Mouse (Mus musculus) MN1 (cell line): ENCODE results near the gene Slc22a18.

Experiments
- DNase-seq: peaks from one replicate; pipeline ENCODE4 v3.0.0-alpha.2; 2016; ENCODE audit warnings: low spot score

The Slc22a18 gene

GRCm38 (mm10) chr7:143473347-143474101 is at the start of gene Slc22a18:
Gene Slc22a18, plus strand, starts transcription at chr7:143473736.
- no peak for DNase-seq

GRCm38 (mm10) chr7:143428142-143428813 is 45.3 kb upstream of the Slc22a18 start:
- DNase-seq = peak; percentile 33

GRCm38 (mm10) chr7:143428814-143429499 is 44.6 kb upstream of the Slc22a18 start:
- no peak for DNase-seq

- DNase-seq = no peak
Measured at GRCm38 (mm10) chr7:143432631-143433030, 40.9 kb upstream of the Slc22a18 start.

GRCm38 (mm10) chr7:143433331-143433730 is 40.2 kb upstream of the Slc22a18 start:
- DNase-seq = peak; percentile 10

- DNase-seq = no peak
Measured at GRCm38 (mm10) chr7:143437231-143437893, 36.2 kb upstream of the Slc22a18 start.

- DNase-seq = no peak
Measured at GRCm38 (mm10) chr7:143437894-143438581, 35.5 kb upstream of the Slc22a18 start.

GRCm38 (mm10) chr7:143438965-143439364 is 34.6 kb upstream of the Slc22a18 start:
- DNase-seq = no peak

- no peak for DNase-seq
Measured at GRCm38 (mm10) chr7:143444580-143444954, 29.0 kb upstream of the Slc22a18 start.

- no peak for DNase-seq
Measured at GRCm38 (mm10) chr7:143444955-143445648, 28.4 kb upstream of the Slc22a18 start.

- no peak for DNase-seq
Measured at GRCm38 (mm10) chr7:143445651-143446460, 27.7 kb upstream of the Slc22a18 start.

- no peak for DNase-seq
Measured at GRCm38 (mm10) chr7:143447130-143447529, 26.4 kb upstream of the Slc22a18 start.

GRCm38 (mm10) chr7:143458963-143459331 is 14.6 kb upstream of the Slc22a18 start:
- DNase-seq = no peak

- DNase-seq = no peak
Measured at GRCm38 (mm10) chr7:143459332-143460211, 14.0 kb upstream of the Slc22a18 start.

- no peak for DNase-seq
Measured at GRCm38 (mm10) chr7:143460217-143460834, 13.2 kb upstream of the Slc22a18 start.

- no peak for DNase-seq
Measured at GRCm38 (mm10) chr7:143460874-143461273, 12.7 kb upstream of the Slc22a18 start, which contains the start of gene Cdkn1c. Gene Cdkn1c, minus strand, starts transcription at chr7:143461050.

- DNase-seq = no peak
Measured at GRCm38 (mm10) chr7:143461294-143461870, 12.2 kb upstream of the Slc22a18 start.

- no peak for DNase-seq
Measured at GRCm38 (mm10) chr7:143461920-143462319, 11.6 kb upstream of the Slc22a18 start.
